Mouse (Mus musculus): ENCODE measurements around the gene Pmepa1.

Gene Pmepa1

DNA sequence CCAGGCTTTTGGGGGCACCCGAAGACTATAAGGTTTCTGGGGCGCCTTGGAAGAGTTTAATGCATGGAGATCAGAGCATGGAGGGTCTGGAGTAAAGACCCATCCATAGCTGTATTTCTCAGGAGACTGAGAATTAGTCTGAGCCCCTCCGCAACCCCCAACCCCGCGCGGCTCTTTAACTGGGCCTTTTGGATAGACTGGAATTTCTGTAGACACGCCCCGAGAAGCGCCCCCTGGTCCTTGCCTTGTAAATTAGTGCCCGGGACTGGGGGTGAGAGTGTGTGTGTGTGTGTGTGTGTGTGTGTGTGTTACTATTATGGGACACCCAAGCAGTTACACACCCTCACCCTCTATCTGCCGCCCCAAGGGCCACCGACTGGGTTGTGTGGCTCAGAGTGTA is 526 bp upstream of the Pmepa1 start:
- DNase-seq (ENCODE audit: low spot score in 2 of 2) = no peak

DNA sequence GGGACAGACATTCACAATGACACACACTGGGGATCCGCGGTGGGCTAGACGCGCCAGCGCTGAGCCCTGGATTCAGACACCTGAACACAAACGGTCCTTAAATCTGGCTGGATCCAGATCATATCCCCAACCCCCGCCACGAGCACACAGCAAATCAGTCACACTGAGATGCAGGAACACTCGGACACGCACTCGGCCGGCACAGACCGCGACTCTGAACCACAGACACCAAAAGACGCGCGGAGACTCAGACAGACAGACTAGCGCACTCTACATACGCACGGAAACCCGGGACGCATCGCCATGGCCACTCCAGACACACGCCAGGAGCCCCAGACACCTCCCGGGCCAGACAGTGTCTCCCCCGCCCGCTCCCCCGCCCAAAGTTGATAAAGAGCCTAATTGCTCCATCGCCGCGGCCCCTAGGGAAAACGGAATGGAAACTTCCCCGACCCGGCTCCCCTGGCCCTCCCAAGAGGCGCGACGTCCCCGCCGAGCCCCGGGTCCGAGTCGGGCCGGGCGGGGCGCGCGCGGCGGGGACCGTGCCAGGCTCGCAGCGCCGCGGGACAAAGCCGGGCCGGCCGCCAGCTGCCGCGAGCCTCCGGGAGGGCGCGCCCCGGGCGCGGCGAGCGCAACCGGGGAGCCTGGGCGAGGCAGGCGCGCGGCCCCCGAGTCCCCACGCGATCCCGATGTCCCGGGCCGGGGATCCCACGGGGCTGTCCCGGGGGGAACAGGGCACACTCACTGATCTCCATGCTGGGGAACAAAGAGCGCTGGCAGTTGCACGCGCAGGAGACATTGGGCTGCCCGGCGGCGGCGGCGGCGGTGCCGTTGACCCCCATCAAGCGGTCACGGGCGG is 761 bp downstream of the Pmepa1 start:
- DNase-seq (ENCODE audit: low spot score in 2 of 2) = no peak

DNA sequence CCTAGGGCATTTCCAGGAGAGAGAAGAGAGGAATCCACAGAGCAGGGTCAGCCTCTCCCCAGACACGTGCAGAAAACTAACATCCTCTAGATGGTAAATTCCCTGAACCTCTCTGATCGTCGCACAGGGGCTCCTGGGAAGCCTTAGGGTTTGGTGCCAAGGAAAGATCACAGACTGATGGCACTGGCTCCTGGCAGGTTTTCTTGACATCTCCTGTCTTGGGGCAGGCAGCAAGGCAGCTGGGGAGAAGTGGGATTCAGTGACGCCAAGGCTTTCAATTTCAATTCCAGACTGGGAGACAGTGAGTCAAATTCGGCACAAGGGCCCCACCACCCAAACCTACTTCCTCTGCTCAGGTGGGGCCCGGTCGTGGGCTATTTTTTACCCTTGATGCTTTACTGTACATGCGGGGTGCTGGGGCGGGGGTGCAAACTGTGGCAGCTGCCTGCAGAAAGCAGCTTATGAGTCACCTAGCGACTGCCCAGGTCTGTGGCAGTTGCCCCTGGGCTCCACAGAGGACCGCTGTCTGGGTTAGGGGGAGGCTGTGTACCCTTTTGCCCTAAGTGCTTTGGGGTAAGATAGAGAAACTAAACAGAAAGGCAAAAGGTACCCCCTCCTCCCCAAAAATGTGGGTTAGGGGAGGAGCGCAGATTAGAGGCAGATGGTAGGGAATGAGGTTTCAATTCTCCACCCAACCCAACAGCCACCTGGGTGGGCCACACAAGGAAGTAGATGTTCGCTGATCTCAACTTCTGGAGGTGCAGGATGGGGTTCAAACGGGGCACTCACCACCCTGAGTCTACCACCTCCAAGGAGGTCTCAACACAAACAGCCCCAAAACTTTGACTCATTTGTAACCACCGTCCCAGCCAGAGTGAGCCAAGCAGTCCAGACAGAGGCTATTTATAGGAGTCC is 1.6 kb downstream of the Pmepa1 start:
- DNase-seq (ENCODE audit: low spot score in 2 of 2) = no peak

DNA sequence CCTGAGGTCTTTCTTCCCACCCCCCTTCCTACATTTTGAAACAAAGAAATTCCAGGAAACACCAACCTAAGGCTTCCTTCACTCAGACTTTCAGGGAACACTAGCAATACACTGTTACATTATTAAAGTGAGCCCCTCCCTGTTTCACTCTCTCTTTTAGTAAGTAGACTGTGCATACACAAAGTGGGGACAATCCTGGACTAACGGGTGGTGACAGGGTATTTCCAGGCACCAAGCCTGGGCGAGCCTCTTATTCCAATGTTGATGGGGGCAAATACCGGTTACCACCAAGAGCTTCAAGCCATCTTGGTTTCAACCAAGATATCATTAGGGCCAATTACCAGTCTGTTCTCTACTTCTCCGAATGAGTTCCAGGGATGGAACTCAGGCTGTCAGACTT is 2.4 kb downstream of the Pmepa1 start:
- no peak for DNase-seq (ENCODE audit: low spot score in 2 of 2)

GRCm38 (mm10) chr2:173272354-173272900 is 3.9 kb downstream of the Pmepa1 start:
- DNase-seq (ENCODE audit: low spot score in 2 of 2) = no peak

GRCm38 (mm10) chr2:173271541-173271940 is 4.8 kb downstream of the Pmepa1 start:
- DNase-seq (ENCODE audit: low spot score in 2 of 2) = no peak

DNA sequence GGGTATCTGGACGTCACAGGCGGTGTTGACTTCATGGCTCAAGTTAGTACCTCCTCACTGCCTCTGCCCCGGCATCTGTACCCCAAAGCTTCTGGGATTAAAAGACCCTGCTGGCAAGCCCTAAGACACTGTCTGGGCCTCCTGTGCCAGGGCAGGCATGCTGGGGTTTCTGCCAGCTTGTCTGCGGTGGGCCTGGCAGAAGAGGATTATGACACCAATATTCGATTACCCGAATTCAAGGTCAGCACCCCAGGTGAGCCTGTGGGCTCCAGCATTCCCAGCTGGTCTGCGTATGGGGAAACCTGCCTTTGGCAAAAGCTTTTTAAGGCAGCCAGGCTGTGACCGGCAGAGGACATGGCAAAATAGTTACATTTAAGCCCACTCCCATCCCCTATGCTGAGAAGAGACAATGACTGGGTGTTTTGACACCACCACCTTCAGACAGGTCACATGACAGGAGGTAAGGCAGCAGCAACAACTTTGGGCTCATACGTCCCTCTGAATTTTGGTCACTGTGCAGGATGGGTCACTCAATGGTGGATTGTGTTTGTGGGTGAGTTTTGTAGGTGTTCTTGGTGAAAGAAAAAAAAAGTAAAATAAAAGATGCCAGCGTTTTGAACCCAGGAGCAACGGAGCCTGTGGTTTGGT is 5.6 kb downstream of the Pmepa1 start:
- no peak for DNase-seq (ENCODE audit: low spot score in 2 of 2)

DNA sequence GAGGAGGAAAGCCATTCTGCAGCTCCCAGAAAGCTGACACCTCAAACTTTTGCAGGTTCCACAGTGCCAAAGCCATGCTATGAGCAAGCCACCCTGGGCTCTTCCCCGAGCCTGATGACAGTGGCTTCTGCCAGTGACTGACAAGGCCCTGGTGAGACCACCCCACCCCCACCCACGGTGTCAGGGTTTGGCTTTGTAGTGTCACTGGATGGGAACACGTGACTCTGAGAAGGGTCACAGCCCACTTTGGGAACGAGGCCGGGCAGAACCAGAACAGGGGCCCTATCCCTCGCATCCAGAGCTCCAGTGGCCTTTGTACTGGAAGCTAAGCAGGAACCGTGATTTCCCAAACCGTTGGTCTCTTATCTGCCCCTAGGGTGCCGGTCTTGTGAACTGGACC is 6.1 kb downstream of the Pmepa1 start:
- DNase-seq (ENCODE audit: low spot score in 2 of 2) = no peak

DNA sequence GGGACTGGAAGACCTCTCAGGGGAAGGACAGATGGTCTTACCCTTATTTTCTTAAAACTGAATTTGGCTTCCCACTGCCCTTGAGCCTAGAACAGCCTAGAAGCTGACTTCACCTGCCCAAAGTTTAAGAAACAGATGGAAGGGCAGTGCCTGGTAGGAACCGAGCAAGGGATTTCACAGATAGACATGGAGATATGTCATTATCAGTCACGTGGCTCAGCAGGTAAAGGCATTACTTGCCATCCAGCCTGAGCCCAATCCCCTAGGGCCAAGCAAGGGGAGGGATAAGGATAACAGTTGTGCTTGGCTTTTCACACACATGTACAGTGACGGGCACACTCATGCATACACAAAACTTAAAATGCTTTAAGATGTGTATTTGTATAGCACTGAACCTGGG is 8.8 kb downstream of the Pmepa1 start:
- no peak for DNase-seq (ENCODE audit: low spot score in 2 of 2)

GRCm38 (mm10) chr2:173266349-173267112 is 9.8 kb downstream of the Pmepa1 start:
- DNase-seq (ENCODE audit: low spot score in 2 of 2) = no peak

DNA sequence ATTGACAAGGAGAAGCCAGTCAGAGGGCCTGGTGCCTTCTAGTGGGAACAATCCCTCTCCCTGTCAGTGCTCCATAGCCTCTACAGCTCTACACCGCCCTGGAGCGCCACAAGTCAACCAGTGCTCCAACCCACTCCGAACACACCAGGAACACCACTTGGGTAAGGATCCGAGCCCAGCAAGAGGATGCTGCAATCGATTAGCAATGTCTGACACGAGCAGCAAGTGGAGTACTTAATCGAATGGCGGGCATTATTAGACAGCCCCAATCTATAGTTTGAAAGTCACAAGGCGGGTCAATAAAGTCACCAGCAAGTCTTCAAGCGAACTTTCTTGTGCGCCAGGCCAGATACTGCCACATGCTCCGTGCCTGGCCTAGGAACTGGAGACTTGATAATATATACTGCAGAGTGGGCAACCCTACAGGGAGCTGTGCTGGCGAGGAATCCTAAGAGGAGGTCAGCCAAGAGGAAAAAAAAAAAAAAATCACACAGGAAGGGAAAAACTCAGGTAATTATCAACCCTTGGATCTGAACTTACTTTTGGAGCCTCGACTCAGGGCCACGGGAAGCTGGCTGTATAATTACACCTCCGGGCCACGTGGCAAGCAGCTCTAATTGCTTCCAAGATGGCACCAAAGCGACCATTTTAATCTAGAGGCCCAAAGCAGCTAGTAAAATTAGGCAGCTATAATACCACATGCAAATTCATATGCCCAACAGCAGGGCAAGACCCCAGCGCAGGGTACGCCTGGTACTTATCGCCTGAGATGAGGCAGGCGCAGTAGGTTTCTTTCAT is 10.7 kb downstream of the Pmepa1 start:
- no peak for DNase-seq (ENCODE audit: low spot score in 2 of 2)

- peak in 1 of 2 experiments; percentile 55 for DNase-seq (ENCODE audit: low spot score in 2 of 2)
These were observed 11.7 kb downstream of the Pmepa1 start for GRCm38 (mm10) chr2:173264467-173265128.

DNA sequence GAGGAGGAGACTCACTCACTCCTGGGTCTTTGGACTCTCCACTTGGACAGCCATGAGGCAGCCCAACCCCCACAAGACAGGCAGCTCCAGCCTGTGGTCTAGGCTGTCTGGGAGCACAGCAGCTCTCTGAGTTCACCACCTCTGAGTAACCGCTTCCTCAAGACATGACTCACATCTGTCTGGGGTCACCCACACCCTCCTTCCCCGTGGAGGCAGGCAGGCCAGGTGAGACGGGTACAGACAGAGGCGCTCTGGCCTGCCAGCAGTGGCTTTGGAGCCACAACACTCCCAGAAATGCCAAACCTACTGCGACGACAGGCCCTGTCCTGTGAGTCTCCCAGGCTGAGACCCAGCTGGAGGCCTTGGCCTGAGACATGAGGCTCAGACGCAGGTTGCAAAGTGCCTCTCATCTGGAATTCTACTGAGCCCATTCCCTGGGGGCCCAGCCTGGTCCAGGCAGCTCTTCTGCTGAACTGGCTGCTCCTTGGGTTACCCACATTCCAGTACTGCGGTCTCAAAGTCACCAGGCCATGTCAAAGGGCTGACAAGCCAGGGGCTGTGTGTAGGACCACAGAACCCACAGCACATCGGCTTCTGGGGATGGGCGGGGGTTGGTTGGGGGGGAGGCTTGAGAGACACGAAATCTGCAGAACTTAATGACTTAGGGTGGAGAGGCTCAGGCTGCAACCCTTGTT is 12.6 kb downstream of the Pmepa1 start:
- no peak for DNase-seq (ENCODE audit: low spot score in 2 of 2)

- DNase-seq (ENCODE audit: low spot score in 2 of 2) = peak in 1 of 2 experiments; percentile 61
These were observed 14.8 kb downstream of the Pmepa1 start for GRCm38 (mm10) chr2:173261497-173261896.

DNA sequence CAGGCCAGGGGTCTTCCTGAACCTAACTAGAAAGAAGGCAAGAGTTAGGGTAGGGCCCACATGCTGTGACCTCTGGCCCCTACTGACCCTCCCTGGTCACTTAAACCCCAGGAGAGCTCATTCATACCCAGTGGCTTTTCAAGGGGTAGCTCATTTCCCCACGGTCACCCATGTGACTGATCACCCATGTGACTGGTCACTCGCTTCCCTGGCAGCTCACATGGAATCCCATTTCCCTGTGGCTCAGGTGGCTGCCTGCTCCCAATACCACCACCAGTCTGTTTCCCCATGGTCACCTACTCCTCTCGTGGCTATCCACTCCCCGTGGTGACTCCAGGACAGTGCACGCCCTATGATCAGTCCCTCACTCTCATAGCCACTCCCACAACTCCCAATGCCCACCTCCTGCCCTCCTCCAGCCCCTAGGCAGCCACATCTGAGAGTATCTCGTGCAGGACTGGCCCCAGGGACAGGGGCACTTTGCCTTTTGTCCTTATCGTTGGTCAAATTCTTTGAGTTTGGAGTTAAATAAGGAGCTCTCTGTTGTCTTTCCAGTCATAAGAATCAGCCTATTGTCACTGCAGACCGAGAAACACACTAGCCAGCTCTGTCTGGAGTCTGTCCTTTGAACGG is 17.8 kb downstream of the Pmepa1 start:
- DNase-seq (ENCODE audit: low spot score in 2 of 2) = no peak

GRCm38 (mm10) chr2:173257610-173258009 is 18.7 kb downstream of the Pmepa1 start:
- peak; percentile 59 to 91 for DNase-seq (ENCODE audit: low spot score in 2 of 2)

GRCm38 (mm10) chr2:173256552-173256949 is 19.8 kb downstream of the Pmepa1 start:
- no peak for DNase-seq (ENCODE audit: low spot score in 2 of 2)

GRCm38 (mm10) chr2:173255810-173256551 is 20.4 kb downstream of the Pmepa1 start:
- no peak for DNase-seq (ENCODE audit: low spot score in 2 of 2)
